Mouse (Mus musculus) bone marrow macrophage, adult 2 months (primary cell): ENCODE measurements around the gene Gm20431.

ENCODE experiments used
- CTCF ChIP-seq: IDR thresholded peaks from 2 replicates; pipeline ENCODE4 v1.5.1; 2012; ENCODE audit warnings: low read depth, mild to moderate bottlenecking, low read length, moderate library complexity
- POLR2A ChIP-seq: IDR thresholded peaks from 2 replicates; pipeline ENCODE4 v1.6.1; 2012; ENCODE audit warnings: mild to moderate bottlenecking, low read depth, low read length, borderline replicate concordance

DNA sequence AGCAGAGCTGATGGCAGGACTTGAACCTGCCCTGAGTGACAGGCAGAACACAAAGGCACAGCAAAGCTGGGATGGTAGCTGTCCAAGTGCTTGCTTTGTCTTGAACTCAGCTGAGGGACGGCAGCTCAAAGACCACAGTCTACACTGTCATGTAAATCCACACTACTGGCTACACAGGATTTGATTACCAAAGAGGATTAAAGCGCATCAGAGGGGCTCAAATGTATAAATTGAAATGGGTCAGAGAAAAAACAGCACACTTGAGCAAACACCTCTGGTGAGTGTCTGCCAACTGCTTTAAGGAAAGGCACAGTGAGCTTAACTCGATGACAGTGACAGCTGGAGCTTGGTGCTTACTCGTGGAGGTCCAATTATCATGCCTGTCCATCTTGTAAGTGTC, 43.8 kb downstream of the Gm20431 start:
- TF ChIP-seq CTCF (no peak), POLR2A (no peak)
